Mouse (Mus musculus): ENCODE measurements around the gene Hoxd3. TPM values are rescaled to one million over a fixed set of nuclear protein-coding genes. Genes with fewer than 3 reads are reported as not detected.

Gene Hoxd3
- total and polyA plus RNA-seq, 3 experiments, result not detected

DNA sequence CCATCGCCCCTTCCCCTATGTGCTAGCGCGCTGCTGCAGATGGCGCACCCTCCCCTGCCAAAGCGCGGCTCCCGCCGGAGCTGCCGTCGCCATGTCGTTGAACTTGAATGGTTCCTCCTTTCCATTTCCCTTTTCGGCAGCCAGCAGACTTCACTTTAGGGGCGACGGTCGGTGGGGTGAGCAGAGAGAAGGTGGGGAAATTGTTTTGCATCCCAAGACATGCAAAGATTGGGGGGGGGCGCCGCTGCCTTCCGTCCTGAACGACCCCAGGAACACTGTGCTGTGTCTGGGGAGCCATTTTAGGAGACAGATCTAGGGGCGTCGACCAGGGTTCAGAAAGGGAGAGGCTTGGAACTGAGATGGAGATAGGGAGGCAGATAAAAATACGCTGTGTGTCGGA is 31.7 kb upstream of the Hoxd3 start:
- H3K36me3 ChIP-seq (ENCODE audit: control insufficient read depth in 1 of 2, insufficient read depth in 2 of 2, low read length in 2 of 2), result no peaks in the 10 kb centered on the region

DNA sequence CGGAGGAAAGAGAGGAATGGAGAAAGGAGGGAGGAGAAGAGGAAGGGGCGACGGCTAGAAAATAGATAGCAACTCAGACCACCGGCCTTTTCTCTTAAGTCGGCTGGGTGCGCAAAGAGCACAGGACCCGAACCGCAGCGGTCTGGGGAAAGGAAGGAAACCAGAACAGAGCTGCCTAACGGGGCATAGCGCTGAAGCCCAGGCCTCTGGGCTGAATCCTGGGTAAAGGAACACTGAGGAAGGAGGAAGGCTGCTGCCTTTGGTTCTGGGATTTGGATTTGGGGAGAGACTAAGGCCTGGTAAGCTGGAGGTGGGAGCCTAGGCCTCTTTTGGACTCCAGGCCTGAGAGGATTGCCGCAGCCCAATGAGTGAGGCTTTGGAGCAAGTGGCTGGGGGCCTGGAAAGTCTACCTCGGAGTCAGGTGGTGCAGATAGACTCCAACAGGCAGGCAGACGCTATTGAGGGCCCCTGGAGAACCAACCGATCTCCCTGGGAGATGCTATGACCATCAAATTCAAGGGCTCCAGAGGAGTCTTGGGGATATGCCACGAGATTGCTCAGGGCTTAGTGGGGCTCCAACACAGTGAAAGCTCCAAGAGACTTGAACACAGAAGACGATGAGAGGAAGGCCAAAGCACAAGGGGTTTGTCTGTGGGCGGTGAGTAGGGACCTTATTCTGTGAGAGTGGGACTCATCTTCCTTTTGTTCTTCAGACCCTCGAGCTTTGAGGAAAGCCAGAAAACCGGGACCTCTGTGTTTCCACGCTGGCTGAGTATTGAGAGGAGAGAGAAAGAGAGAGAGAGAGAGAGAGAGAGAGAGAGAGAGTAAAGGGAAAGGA is 30.9 kb upstream of the Hoxd3 start:
- Histone ChIP-seq H3K27me3 (ENCODE audit: control insufficient read depth in 1 of 2, insufficient read depth in 2 of 2, low read length in 2 of 2) (peaks cover 2 to 5% of the 10 kb centered on the region in 2 experiments; a peak in 3 of 4 replicates), H3K36me3 (ENCODE audit: control insufficient read depth in 1 of 2, insufficient read depth in 2 of 2, low read length in 2 of 2) (no peaks in the 10 kb centered on the region), H3K4me3 (ENCODE audit: control insufficient read depth in 1 of 2, insufficient read depth in 1 of 2, low read depth in 2 of 2, low read length in 2 of 2) (no peak overlapping the region), H3K79me2 (ENCODE audit: control insufficient read depth, insufficient read depth, low read length, poor library complexity) (no peaks in the 10 kb centered on the region), H3K9me3 (replicated peaks; ENCODE audit: insufficient read depth, low read length) (no peaks in the 10 kb centered on the region), H3K27ac (ENCODE audit: control insufficient read depth, low read depth, low read length) (no peak overlapping the region), H3K9ac (ENCODE audit: control insufficient read depth, low read depth, low read length, poor library complexity, severe bottlenecking) (no peak overlapping the region), H3K4me1 (ENCODE audit: control insufficient read depth in 1 of 2, insufficient read depth in 2 of 2, low read length in 2 of 2) (no peaks in the 10 kb centered on the region)
- TF ChIP-seq MAX (IDR thresholded peaks at IDR 0.05; ENCODE audit: low read length) (no peak), E2F4 (IDR thresholded peaks at IDR 0.05; ENCODE audit: borderline replicate concordance, low read depth, low read length) (no peak), ZKSCAN1 (IDR thresholded peaks at IDR 0.05; ENCODE audit: low read depth, low read length) (no peak), MAZ (IDR thresholded peaks at IDR 0.05; ENCODE audit: low read depth, low read length) (no peak), JUND (IDR thresholded peaks at IDR 0.05; ENCODE audit: low read depth, low read length) (no peak), ELF1 (IDR thresholded peaks at IDR 0.05; ENCODE audit: low read depth, low read length) (no peak), BHLHE40 (IDR thresholded peaks at IDR 0.05; ENCODE audit: borderline replicate concordance, low read depth, low read length) (no peak), MXI1 (IDR thresholded peaks at IDR 0.05; ENCODE audit: low read depth, low read length) (no peak), GABPA (IDR thresholded peaks at IDR 0.05; ENCODE audit: low read depth, low read length) (no peak), POLR2A (IDR thresholded peaks at IDR 0.05; ENCODE audit: control insufficient read depth in 1 of 2, insufficient read depth in 1 of 2, low read depth in 1 of 2, low read length in 2 of 2, poor library complexity in 1 of 2) (no peak), POLR2AphosphoS2 (IDR thresholded peaks at IDR 0.05; ENCODE audit: low read length) (no peak), ETS1 (IDR thresholded peaks at IDR 0.05; ENCODE audit: low read depth, low read length) (no peak), MEF2A (IDR thresholded peaks at IDR 0.05; ENCODE audit: extremely low read depth, insufficient replicate concordance, low read depth, low read length, poor library complexity, severe bottlenecking) (no peak), TAL1 (IDR thresholded peaks at IDR 0.05; ENCODE audit: low read length) (no peak)
- DNase-seq (ENCODE audit: low read depth, low spot score), result no peak

More for the DNA sequence above, 31.7 kb upstream of the Hoxd3 start:
- Histone ChIP-seq H3K27me3 (ENCODE audit: control insufficient read depth in 1 of 2, insufficient read depth in 2 of 2, low read length in 2 of 2) (peaks cover 2 to 5% of the 10 kb centered on the region in 2 experiments; a peak in 3 of 4 replicates), H3K9me3 (replicated peaks; ENCODE audit: insufficient read depth, low read length) (no peaks in the 10 kb centered on the region), H3K4me1 (ENCODE audit: control insufficient read depth in 1 of 2, insufficient read depth in 2 of 2, low read length in 2 of 2) (no peaks in the 10 kb centered on the region), H3K27ac (ENCODE audit: control insufficient read depth, low read depth, low read length) (no peak overlapping the region), H3K4me3 (ENCODE audit: control insufficient read depth in 1 of 2, insufficient read depth in 1 of 2, low read depth in 2 of 2, low read length in 2 of 2) (no peak overlapping the region), H3K9ac (ENCODE audit: control insufficient read depth, low read depth, low read length, poor library complexity, severe bottlenecking) (no peak overlapping the region), H3K79me2 (ENCODE audit: control insufficient read depth, insufficient read depth, low read length, poor library complexity) (no peaks in the 10 kb centered on the region)
- no peak for DNase-seq (ENCODE audit: low read depth, low spot score)
- TF ChIP-seq GABPA (IDR thresholded peaks at IDR 0.05; ENCODE audit: low read depth, low read length) (no peak), MAFK (IDR thresholded peaks at IDR 0.05; ENCODE audit: borderline replicate concordance, low read depth, low read length) (no peak), RAD21 (IDR thresholded peaks at IDR 0.05; ENCODE audit: low read depth, low read length) (no peak), USF1 (IDR thresholded peaks at IDR 0.05; ENCODE audit: low read depth, low read length) (no peak), GATA1 (IDR thresholded peaks at IDR 0.05; ENCODE audit: low read depth, low read length) (no peak), POLR2AphosphoS5 (IDR thresholded peaks at IDR 0.05; ENCODE audit: borderline replicate concordance, low read depth, low read length) (no peak), TBP (IDR thresholded peaks at IDR 0.05; ENCODE audit: low read depth, low read length) (no peak), KAT2A (conservative IDR thresholded peaks at IDR 0.05; ENCODE audit: low read depth, low read length) (no peak), TCF12 (IDR thresholded peaks at IDR 0.05; ENCODE audit: low read depth, low read length) (no peak), MEF2A (IDR thresholded peaks at IDR 0.05; ENCODE audit: extremely low read depth, insufficient replicate concordance, low read depth, low read length, poor library complexity, severe bottlenecking) (no peak), BHLHE40 (IDR thresholded peaks at IDR 0.05; ENCODE audit: borderline replicate concordance, low read depth, low read length) (no peak), CHD2 (IDR thresholded peaks at IDR 0.05; ENCODE audit: low read length) (no peak), POLR2AphosphoS2 (IDR thresholded peaks at IDR 0.05; ENCODE audit: low read length) (no peak), EP300 (IDR thresholded peaks at IDR 0.05; ENCODE audit: low read depth in 1 of 2, low read length in 2 of 2) (no peak), MXI1 (IDR thresholded peaks at IDR 0.05; ENCODE audit: low read depth, low read length) (no peak), ZKSCAN1 (IDR thresholded peaks at IDR 0.05; ENCODE audit: low read depth, low read length) (no peak)
